Mouse (Mus musculus): ENCODE measurements around the gene Psap.

Gene Psap

GRCm38 (mm10) chr10:60287726-60288125, 10.3 kb downstream of the Psap start:
- DNase-seq (ENCODE audit: low read depth, low spot score) = no peak

DNA sequence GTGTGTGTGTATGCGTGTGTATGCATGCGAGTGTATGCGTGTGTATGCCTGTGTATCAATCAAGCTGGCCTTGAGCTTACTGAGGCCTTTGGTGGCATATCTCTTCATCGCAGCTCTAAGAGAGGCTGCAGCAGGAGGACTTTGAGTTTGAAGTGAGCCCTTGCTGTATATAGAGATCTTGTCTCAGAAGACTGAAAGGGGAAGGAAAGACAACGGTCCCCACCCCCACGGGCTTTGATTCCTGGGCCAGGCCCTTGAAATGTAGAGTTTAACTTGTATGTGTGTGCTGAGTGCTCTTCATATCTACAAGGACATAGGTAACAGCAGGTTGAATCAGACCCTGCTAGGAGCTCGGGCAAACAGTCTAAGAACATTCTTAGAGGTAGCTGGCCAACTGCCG, 11.8 kb downstream of the Psap start:
- DNase-seq (ENCODE audit: low read depth, low spot score) = no peak

DNA sequence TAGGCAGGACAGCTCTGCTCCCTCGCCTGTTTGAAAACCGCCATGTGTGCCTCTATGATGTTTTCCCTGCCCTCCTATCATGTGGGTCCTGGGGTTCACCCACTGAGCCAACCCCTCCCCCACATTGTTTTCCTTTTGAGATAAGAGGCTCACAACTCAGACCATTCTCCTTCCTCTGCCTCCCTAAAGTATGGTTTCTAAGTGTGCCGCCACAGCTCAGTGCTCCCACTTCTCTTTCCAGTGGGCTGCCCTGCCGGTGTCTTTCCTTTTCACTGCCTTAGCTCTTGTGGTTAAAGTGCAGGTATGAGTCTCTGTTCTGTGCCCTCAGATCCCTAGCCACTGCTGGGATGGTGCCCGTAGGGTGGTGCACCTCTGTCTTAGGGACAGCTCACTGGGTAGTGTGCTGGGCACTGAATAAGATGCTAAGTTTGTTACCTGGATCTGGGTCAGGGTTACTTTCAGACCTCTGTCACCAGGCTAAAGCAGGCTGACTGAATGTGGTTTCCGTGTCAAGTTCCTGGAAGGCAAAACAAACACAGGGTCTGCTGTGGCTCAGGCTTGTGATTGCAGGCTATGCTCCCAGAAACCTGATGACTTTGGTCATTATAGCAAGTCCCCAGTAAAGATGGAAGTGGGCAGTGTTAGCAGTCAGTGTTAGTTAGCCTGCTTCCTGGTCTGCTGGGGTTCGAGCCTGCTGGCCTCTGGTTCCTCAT, 12.8 kb downstream of the Psap start:
- no peak for DNase-seq (ENCODE audit: low read depth, low spot score)

- no peak for DNase-seq (ENCODE audit: low read depth, low spot score)
Observed at GRCm38 (mm10) chr10:60290739-60291110, 13.3 kb downstream of the Psap start.

- no peak for DNase-seq (ENCODE audit: low read depth, low spot score)
Observed at GRCm38 (mm10) chr10:60292209-60292608, 14.8 kb downstream of the Psap start.

- DNase-seq (ENCODE audit: low read depth, low spot score) = no peak
Observed at GRCm38 (mm10) chr10:60294621-60295020, 17.2 kb downstream of the Psap start.

GRCm38 (mm10) chr10:60295356-60295755, 17.9 kb downstream of the Psap start:
- DNase-seq (ENCODE audit: low read depth, low spot score) = no peak

- no peak for DNase-seq (ENCODE audit: low read depth, low spot score)
Observed at GRCm38 (mm10) chr10:60296027-60296426, 18.6 kb downstream of the Psap start.

DNA sequence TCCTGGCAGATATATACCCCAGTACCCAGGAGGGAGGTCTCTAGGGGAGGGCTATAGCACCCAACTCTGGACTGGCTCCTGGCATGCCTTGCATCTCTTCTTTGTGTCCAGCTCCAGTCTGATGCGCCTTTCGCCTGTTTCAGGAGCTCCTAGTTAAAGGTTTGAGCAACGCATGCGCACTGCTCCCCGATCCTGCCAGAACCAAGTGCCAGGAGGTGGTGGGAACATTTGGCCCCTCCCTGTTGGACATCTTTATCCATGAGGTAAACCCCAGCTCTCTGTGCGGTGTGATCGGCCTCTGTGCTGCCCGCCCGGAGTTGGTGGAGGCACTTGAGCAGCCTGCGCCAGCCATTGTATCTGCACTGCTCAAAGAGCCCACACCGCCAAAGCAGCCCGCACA, 22.2 kb downstream of the Psap start:
- DNase-seq (ENCODE audit: low read depth, low spot score) = no peak

DNA sequence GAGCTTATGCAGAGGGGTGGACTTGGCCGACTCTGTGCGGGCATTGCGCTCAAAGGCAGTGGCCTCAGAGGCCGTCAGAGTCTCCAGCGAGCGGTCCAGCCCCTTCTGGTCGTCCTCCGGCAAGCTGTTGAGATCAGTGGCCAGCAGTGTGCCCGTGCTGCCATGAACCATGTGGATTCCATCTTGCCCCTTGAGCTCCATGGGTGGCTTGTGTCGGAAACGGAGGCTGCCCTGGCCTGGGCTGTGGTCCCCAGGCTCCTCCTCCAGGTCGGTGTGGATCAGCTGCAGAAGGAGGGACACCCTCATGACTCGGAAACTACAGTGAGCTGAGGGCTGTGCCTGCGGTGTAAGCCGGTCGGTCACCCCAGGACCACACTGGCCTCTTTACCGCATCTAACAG, 26.0 kb downstream of the Psap start:
- DNase-seq (ENCODE audit: low read depth, low spot score) = no peak

- peak; percentile 88 for DNase-seq (ENCODE audit: low read depth, low spot score)
Observed at GRCm38 (mm10) chr10:60304854-60305628, 27.6 kb downstream of the Psap start.

DNA sequence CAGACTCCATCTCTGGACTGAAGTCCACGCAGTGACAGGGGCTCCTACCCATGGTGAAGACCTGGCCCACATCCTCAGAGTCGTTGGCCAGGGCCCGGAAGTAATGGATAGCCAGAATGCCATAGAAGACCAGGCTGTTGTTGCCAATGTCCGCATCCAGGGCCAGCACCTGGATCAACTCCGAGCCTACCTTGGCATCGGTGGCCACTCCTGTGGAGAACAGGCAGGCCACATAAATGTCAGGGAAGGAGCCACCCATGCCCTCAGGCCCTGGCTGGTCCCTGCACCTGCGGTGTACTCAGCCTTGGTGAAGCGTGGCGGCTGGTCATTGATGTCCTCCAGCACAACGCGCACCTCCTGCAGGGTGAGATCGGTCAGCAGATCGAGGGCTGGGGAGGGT, 33.2 kb downstream of the Psap start:
- DNase-seq (ENCODE audit: low read depth, low spot score) = no peak

GRCm38 (mm10) chr10:60313606-60314005, 36.2 kb downstream of the Psap start:
- DNase-seq (ENCODE audit: low read depth, low spot score) = no peak

GRCm38 (mm10) chr10:60316166-60316565, 38.7 kb downstream of the Psap start:
- DNase-seq (ENCODE audit: low read depth, low spot score) = no peak

GRCm38 (mm10) chr10:60328963-60329650, 51.7 kb downstream of the Psap start:
- DNase-seq (ENCODE audit: low read depth, low spot score) = peak; percentile 19

DNA sequence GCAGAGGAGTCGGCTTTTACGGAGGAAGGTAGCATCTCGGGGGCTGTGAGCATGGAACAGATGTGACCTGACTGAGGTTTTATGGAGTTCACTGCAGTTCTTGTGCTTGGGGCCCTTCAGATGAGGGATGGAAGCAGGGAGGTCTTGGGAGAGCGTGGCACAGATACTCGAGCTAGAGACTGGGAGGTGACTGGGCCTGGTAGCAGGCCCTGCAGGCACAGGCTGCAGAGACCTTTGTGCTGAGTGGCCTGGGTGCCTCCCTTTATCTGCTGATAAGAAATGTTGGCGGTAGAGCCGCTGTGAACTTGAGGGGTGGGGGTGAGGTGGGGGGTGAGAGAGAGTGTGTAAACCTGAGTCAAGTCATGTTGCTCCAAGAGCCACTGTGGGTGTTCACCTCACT, 57.2 kb downstream of the Psap start:
- DNase-seq (ENCODE audit: low read depth, low spot score) = no peak

- no peak for DNase-seq (ENCODE audit: low read depth, low spot score)
Observed at GRCm38 (mm10) chr10:60335021-60335420, 57.6 kb downstream of the Psap start.

GRCm38 (mm10) chr10:60341528-60341927, 64.1 kb downstream of the Psap start:
- DNase-seq (ENCODE audit: low read depth, low spot score) = no peak

- no peak for DNase-seq (ENCODE audit: low read depth, low spot score)
Observed at GRCm38 (mm10) chr10:60344111-60344510, 66.7 kb downstream of the Psap start.

DNA sequence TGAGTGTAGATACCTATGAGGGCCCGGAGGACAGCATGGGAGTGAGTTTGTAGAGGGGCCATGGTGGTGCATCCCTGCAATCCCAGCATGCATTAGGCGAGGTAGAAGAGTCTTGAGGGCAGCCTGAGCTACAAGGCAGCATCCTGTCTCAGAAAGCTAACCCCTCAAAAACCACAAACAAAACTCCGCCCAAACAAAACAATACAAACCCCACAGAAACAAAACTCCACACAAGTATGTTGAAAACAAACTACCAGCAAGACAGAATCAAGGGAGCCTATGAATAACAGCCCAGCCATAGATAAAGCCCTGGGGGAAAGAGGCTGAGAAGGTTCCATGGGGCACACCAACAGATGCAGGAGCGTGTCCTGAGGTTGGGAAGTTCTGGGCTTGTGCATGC, 68.6 kb downstream of the Psap start:
- no peak for DNase-seq (ENCODE audit: low read depth, low spot score)

- peak; percentile 57 for DNase-seq (ENCODE audit: low read depth, low spot score)
Observed at GRCm38 (mm10) chr10:60346701-60347405, 69.4 kb downstream of the Psap start, which contains the start of gene Vsir. Vsir (plus strand) TSS chr10:60346851.
